Mouse (Mus musculus): ENCODE measurements at regions not wholly inside any gene's neighbourhood (a gene's known extent, or its start where the extent isn't known, plus 50 kb on each side); places are given as distances from the start of the nearest gene placed in this dataset.

DNA sequence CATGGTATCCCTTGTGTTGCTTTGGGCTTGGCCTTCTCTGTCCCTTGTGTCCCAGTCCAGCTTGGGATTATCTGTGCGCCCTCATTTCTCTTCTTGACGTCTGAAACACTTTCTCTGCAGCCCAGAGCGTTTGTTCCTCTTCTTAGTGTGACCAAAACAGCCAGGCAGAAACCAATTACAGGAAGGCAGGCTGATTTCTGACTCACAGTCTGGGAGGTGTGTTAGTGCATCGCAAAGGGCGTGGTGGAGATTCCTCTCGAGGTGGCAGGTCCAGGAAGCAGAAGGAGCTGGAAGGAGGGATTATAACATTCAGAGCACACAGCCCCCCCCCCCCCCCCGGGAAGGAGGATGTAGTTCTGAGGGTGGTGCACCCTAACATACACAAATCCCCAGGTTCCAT lies 64.6 kb upstream of the Errfi1 start:
- TF ChIP-seq KAT2A (conservative IDR thresholded peaks at IDR 0.05; ENCODE audit: low read depth, low read length) = no peak
- no peak for TF ChIP-seq GATA1 (IDR thresholded peaks at IDR 0.05; ENCODE audit: low read depth, low read length)
- DNase-seq (ENCODE audit: low read depth, low spot score) = peak; percentile 44
- Histone ChIP-seq H3K9me3 (replicated peaks; ENCODE audit: insufficient read depth, low read length) (no peaks in the 10 kb centered on the region), H3K36me3 (ENCODE audit: control insufficient read depth in 1 of 2, insufficient read depth in 2 of 2, low read length in 2 of 2) (no peaks in the 10 kb centered on the region; a peak in 1 of 4 replicates), H3K9ac (ENCODE audit: control insufficient read depth, low read depth, low read length, poor library complexity, severe bottlenecking) (no peak overlapping the region), H3K79me2 (ENCODE audit: control insufficient read depth, insufficient read depth, low read length, poor library complexity) (no peaks in the 10 kb centered on the region), H3K4me1 (ENCODE audit: control insufficient read depth in 1 of 2, insufficient read depth in 2 of 2, low read length in 2 of 2) (peaks cover 0 to 4% of the 10 kb centered on the region in 2 experiments; a peak in 1 of 4 replicates), H3K27ac (ENCODE audit: control insufficient read depth, low read depth, low read length) (no peak overlapping the region), H3K4me3 (ENCODE audit: control insufficient read depth in 1 of 2, insufficient read depth in 1 of 2, low read depth in 2 of 2, low read length in 2 of 2) (no peak overlapping the region), H3K27me3 (ENCODE audit: control insufficient read depth in 1 of 2, insufficient read depth in 2 of 2, low read length in 2 of 2) (no peaks in the 10 kb centered on the region; a peak in 1 of 4 replicates)

- H3K27ac ChIP-seq (ENCODE audit: control insufficient read depth, low read depth, low read length) = no peak overlapping the region
- H3K27me3 ChIP-seq (ENCODE audit: control insufficient read depth in 1 of 2, insufficient read depth in 2 of 2, low read length in 2 of 2) = no peaks in the 10 kb centered on the region; a peak in 1 of 4 replicates
- no peak for DNase-seq (ENCODE audit: low read depth, low spot score)
Observed at GRCm38 (mm10) chr4:150787113-150787512, 66.6 kb upstream of the Errfi1 start.

GRCm38 (mm10) chr4:150786651-150787050 lies 67.1 kb upstream of the Errfi1 start:
- no peak for TF ChIP-seq ZNF384 (IDR thresholded peaks at IDR 0.05; ENCODE audit: low read depth, low read length)
- no peak for TF ChIP-seq MEF2A (IDR thresholded peaks at IDR 0.05; ENCODE audit: extremely low read depth, insufficient replicate concordance, low read depth, low read length, poor library complexity, severe bottlenecking)
- no peak for TF ChIP-seq TCF12 (IDR thresholded peaks at IDR 0.05; ENCODE audit: low read depth, low read length)
- no peak for TF ChIP-seq CHD2 (IDR thresholded peaks at IDR 0.05; ENCODE audit: low read length)
- no peak for TF ChIP-seq MYC (IDR thresholded peaks at IDR 0.05; ENCODE audit: low read depth, low read length)
- no peak for TF ChIP-seq MYB (IDR thresholded peaks at IDR 0.05; ENCODE audit: low read depth, low read length)
- no peak for TF ChIP-seq POLR2A (IDR thresholded peaks at IDR 0.05; ENCODE audit: control insufficient read depth in 1 of 2, insufficient read depth in 1 of 2, low read depth in 1 of 2, low read length in 2 of 2, poor library complexity in 1 of 2)
- no peak for TF ChIP-seq ZKSCAN1 (IDR thresholded peaks at IDR 0.05; ENCODE audit: low read depth, low read length)
- TF ChIP-seq GATA1 (IDR thresholded peaks at IDR 0.05; ENCODE audit: low read depth, low read length) = no peak
- no peak for TF ChIP-seq ZMIZ1 (IDR thresholded peaks at IDR 0.05; ENCODE audit: low read depth, low read length)
- TF ChIP-seq TBP (IDR thresholded peaks at IDR 0.05; ENCODE audit: low read depth, low read length) = no peak
- no peak for TF ChIP-seq POLR2AphosphoS5 (IDR thresholded peaks at IDR 0.05; ENCODE audit: borderline replicate concordance, low read depth, low read length)
- TF ChIP-seq NRF1 (IDR thresholded peaks at IDR 0.05; ENCODE audit: insufficient read depth, low read depth, low read length, poor library complexity, severe bottlenecking) = no peak
- TF ChIP-seq MAZ (IDR thresholded peaks at IDR 0.05; ENCODE audit: low read depth, low read length) = no peak
- no peak for TF ChIP-seq GABPA (IDR thresholded peaks at IDR 0.05; ENCODE audit: low read depth, low read length)
- no peak for TF ChIP-seq MAX (IDR thresholded peaks at IDR 0.05; ENCODE audit: low read length)
- TF ChIP-seq BHLHE40 (IDR thresholded peaks at IDR 0.05; ENCODE audit: borderline replicate concordance, low read depth, low read length) = no peak
- no peak for TF ChIP-seq JUND (IDR thresholded peaks at IDR 0.05; ENCODE audit: low read depth, low read length)
- TF ChIP-seq CHD1 (IDR thresholded peaks at IDR 0.05; ENCODE audit: low read depth, low read length) = no peak
- DNase-seq (ENCODE audit: low read depth, low spot score) = peak; percentile 60
- Histone ChIP-seq H3K9me3 (replicated peaks; ENCODE audit: insufficient read depth, low read length) (no peaks in the 10 kb centered on the region), H3K27ac (ENCODE audit: control insufficient read depth, low read depth, low read length) (no peak overlapping the region), H3K4me3 (ENCODE audit: control insufficient read depth in 1 of 2, insufficient read depth in 1 of 2, low read depth in 2 of 2, low read length in 2 of 2) (no peak overlapping the region), H3K4me1 (ENCODE audit: control insufficient read depth in 1 of 2, insufficient read depth in 2 of 2, low read length in 2 of 2) (peaks cover 0 to 4% of the 10 kb centered on the region in 2 experiments; a peak in 1 of 4 replicates), H3K79me2 (ENCODE audit: control insufficient read depth, insufficient read depth, low read length, poor library complexity) (no peaks in the 10 kb centered on the region), H3K9ac (ENCODE audit: control insufficient read depth, low read depth, low read length, poor library complexity, severe bottlenecking) (no peak overlapping the region), H3K36me3 (ENCODE audit: control insufficient read depth in 1 of 2, insufficient read depth in 2 of 2, low read length in 2 of 2) (no peaks in the 10 kb centered on the region; a peak in 1 of 4 replicates), H3K27me3 (ENCODE audit: control insufficient read depth in 1 of 2, insufficient read depth in 2 of 2, low read length in 2 of 2) (no peaks in the 10 kb centered on the region; a peak in 1 of 4 replicates)

More at GRCm38 (mm10) chr4:150787113-150787512, 66.6 kb upstream of the Errfi1 start:
- no peak for TF ChIP-seq E2F4 (IDR thresholded peaks at IDR 0.05; ENCODE audit: borderline replicate concordance, low read depth, low read length)
- TF ChIP-seq POLR2A (IDR thresholded peaks at IDR 0.05; ENCODE audit: control insufficient read depth in 1 of 2, insufficient read depth in 1 of 2, low read depth in 1 of 2, low read length in 2 of 2, poor library complexity in 1 of 2) = no peak
- TF ChIP-seq RCOR1 (IDR thresholded peaks at IDR 0.05; ENCODE audit: low read depth, low read length) = no peak
- TF ChIP-seq BHLHE40 (IDR thresholded peaks at IDR 0.05; ENCODE audit: borderline replicate concordance, low read depth, low read length) = no peak
- no peak for TF ChIP-seq MYC (IDR thresholded peaks at IDR 0.05; ENCODE audit: low read depth, low read length)
- no peak for TF ChIP-seq ZMIZ1 (IDR thresholded peaks at IDR 0.05; ENCODE audit: low read depth, low read length)
- no peak for TF ChIP-seq TAL1 (IDR thresholded peaks at IDR 0.05; ENCODE audit: low read length)
- TF ChIP-seq SMC3 (IDR thresholded peaks at IDR 0.05; ENCODE audit: low read depth, low read length) = no peak
- no peak for TF ChIP-seq USF2 (IDR thresholded peaks at IDR 0.05; ENCODE audit: borderline replicate concordance in 1 of 2, insufficient read depth in 1 of 2, low read depth in 1 of 2, low read length in 2 of 2)
- no peak for TF ChIP-seq ZKSCAN1 (IDR thresholded peaks at IDR 0.05; ENCODE audit: low read depth, low read length)
- no peak for TF ChIP-seq MAX (IDR thresholded peaks at IDR 0.05; ENCODE audit: low read length)
- no peak for TF ChIP-seq NELFE (IDR thresholded peaks at IDR 0.05; ENCODE audit: low read depth, low read length)
- TF ChIP-seq CHD1 (IDR thresholded peaks at IDR 0.05; ENCODE audit: low read depth, low read length) = no peak
- no peak for TF ChIP-seq GABPA (IDR thresholded peaks at IDR 0.05; ENCODE audit: low read depth, low read length)
- TF ChIP-seq HCFC1 (IDR thresholded peaks at IDR 0.05; ENCODE audit: low read depth, low read length) = no peak
- Histone ChIP-seq H3K4me1 (ENCODE audit: control insufficient read depth in 1 of 2, insufficient read depth in 2 of 2, low read length in 2 of 2) (peaks cover 0 to 4% of the 10 kb centered on the region in 2 experiments; a peak in 1 of 4 replicates), H3K9me3 (replicated peaks; ENCODE audit: insufficient read depth, low read length) (no peaks in the 10 kb centered on the region), H3K79me2 (ENCODE audit: control insufficient read depth, insufficient read depth, low read length, poor library complexity) (no peaks in the 10 kb centered on the region), H3K36me3 (ENCODE audit: control insufficient read depth in 1 of 2, insufficient read depth in 2 of 2, low read length in 2 of 2) (no peaks in the 10 kb centered on the region; a peak in 1 of 4 replicates), H3K4me3 (ENCODE audit: control insufficient read depth in 1 of 2, insufficient read depth in 1 of 2, low read depth in 2 of 2, low read length in 2 of 2) (no peak overlapping the region), H3K9ac (ENCODE audit: control insufficient read depth, low read depth, low read length, poor library complexity, severe bottlenecking) (no peak overlapping the region)
